Mouse (Mus musculus) midbrain, embryonic 11.5 days (tissue): Measurements from ENCODE around the gene Nfyc. TPM values are rescaled to one million over a fixed set of nuclear protein-coding genes. Genes with fewer than 3 reads are reported as not detected.

Experiments
- ATAC-seq: fragments of 200-750 bp; cut with Nextera tagmentation; 2 replicates; pipeline ENCODE4 v1.8.0; 2017; ENCODE audit warnings: moderate TSS enrichment, moderate library complexity; ENCODE audit not compliant: low FRiP score
- DNase-seq: peaks from one replicate; pipeline ENCODE4 v3.0.0; 2015; ENCODE audit warnings: low spot score; ENCODE audit errors: missing footprints
- H3K27ac ChIP-seq: fragments of 300-500 bp; sonication (generic); 2 replicates; pipeline ENCODE4 v1.5.1; 2014; ENCODE audit warnings: low read depth, low read length
- H3K27me3 ChIP-seq: fragments of 300-500 bp; sonication (generic); 2 replicates; pipeline ENCODE4 v1.6.1; 2014; ENCODE audit warnings: mild to moderate bottlenecking, low read length, moderate library complexity, mixed read lengths; ENCODE audit not compliant: control insufficient read depth, insufficient read depth
- H3K36me3 ChIP-seq: fragments of 300-500 bp; sonication (generic); 2 replicates; pipeline ENCODE4 v1.6.1; 2014; ENCODE audit warnings: mild to moderate bottlenecking, low read length, moderate library complexity, mixed read lengths; ENCODE audit not compliant: control insufficient read depth, insufficient read depth
- H3K4me1 ChIP-seq: fragments of 300-500 bp; sonication (generic); 2 replicates; pipeline ENCODE4 v1.6.1; 2014; ENCODE audit warnings: low read length; ENCODE audit not compliant: control insufficient read depth, insufficient read depth
- H3K4me2 ChIP-seq: fragments of 300-500 bp; sonication (generic); 2 replicates; pipeline ENCODE4 v1.6.1; 2014; ENCODE audit warnings: mild to moderate bottlenecking, moderate library complexity
- H3K4me3 ChIP-seq: fragments of 300-500 bp; sonication (generic); 2 replicates; pipeline ENCODE4 v1.5.1; 2014; ENCODE audit warnings: low read depth, low read length
- H3K9ac ChIP-seq: fragments of 300-500 bp; sonication (generic); 2 replicates; pipeline ENCODE4 v1.6.1; 2014; ENCODE audit warnings: low read length
- H3K9me3 ChIP-seq: fragments of 300-500 bp; sonication (generic); 2 replicates; pipeline ENCODE4 v1.6.1; 2016; ENCODE audit warnings: low read length; ENCODE audit not compliant: control insufficient read depth
- WGBS: fragments of 180-500 bp; shearing (Covaris S2); extraction: QIAGEN DNeasy Blood & Tissue Kit; methylation state at CpG from one replicate; pipeline ENCODE4 v1.1.7; 2014; 5-methylcytosine and 5-hydroxymethylcytosine counted together
- polyA plus RNA-seq: library from polyadenylated mRNA; unstranded; fragments of >200 nt; fragmentation: Nextera tagmentation; extraction: Ambion mirVana; gene quantifications from 2 replicates; pipeline ENCODE4 v1.2.1, GENCODE M21; 2014

Nfyc gene
- polyA plus RNA-seq, 1 experiment from 2014 or later = 117 TPM

DNA sequence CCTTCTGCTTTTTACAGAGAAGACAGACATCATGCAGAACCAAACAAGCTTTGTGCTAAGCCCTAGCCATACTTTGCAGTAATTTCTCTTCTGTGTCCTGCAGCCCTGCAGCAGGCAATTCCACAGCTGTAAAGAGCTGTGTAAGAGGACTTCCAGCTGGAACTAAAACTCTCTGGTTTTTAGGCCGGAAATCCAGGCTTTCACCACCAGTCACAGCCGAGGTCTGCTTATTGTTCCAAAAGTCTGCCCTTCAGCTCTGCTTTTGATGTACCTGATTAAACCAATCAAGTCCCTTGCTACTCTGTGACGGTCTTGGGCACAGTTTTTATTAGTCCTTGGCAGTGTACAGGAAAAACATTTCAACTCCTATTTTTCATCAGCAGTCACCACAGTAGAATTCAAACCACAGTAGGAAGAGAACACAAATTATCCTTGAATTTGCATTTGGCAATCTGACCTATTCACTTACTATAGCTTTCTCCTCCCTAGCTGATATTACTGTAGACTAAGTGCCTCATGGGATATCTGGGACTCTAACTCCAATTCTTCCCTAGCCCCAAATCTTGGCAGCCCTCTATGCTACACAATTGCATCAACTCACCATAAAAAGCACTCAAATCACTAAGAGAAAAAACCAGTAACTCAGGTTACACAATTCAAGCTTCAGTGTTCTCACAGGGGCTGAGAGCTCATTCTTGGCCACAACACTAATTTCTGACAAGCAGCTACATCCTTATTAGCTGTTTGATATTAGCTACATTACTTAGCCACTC, 14.2 kb downstream of the Nfyc start:
- DNase-seq = no peak
- Histone ChIP-seq H3K4me2 (no peak overlapping the region), H3K9me3 (no peaks in the 10 kb centered on the region), H3K27me3 (no peaks in the 10 kb centered on the region), H3K27ac (no peak overlapping the region), H3K4me3 (no peak overlapping the region), H3K36me3 (no peaks in the 10 kb centered on the region), H3K4me1 (peaks cover 15% of the 10 kb centered on the region), H3K9ac (no peak overlapping the region)
- no peak for ATAC-seq
- WGBS = 34% methylated on average over 3 of the region's 3 CpGs

- H3K27ac ChIP-seq = peak overlapping the region; percentile 48; the same call in 1 of the 2 replicates
- H3K9ac ChIP-seq = peak overlapping the region; percentile 69
- ATAC-seq (peak; percentile 98), DNase-seq (peak; percentile 95)
- H3K4me1 ChIP-seq = peaks cover 15% of the 10 kb centered on the region
- H3K36me3 ChIP-seq = no peaks in the 10 kb centered on the region
- no peaks in the 10 kb centered on the region for H3K9me3 ChIP-seq
- H3K4me3 ChIP-seq = peak overlapping the region; percentile 46
- H3K27me3 ChIP-seq = no peaks in the 10 kb centered on the region
- 10% methylated on average over 10 of the region's 10 CpGs for WGBS
- peak overlapping the region; percentile 60 for H3K4me2 ChIP-seq
These were observed 15.6 kb downstream of the Nfyc start for GRCm38 (mm10) chr4:120815622-120816334.

GRCm38 (mm10) chr4:120815163-120815562, 16.2 kb downstream of the Nfyc start:
- peak overlapping the region; percentile 48; the same call in 1 of the 2 replicates for H3K27ac ChIP-seq
- DNase-seq = peak; percentile 86
- H3K4me2 ChIP-seq = peak overlapping the region; percentile 60
- H3K36me3 ChIP-seq = no peaks in the 10 kb centered on the region
- peak overlapping the region; percentile 69 for H3K9ac ChIP-seq
- H3K4me3 ChIP-seq = peak overlapping the region; percentile 46
- ATAC-seq = peak; percentile 45
- no peaks in the 10 kb centered on the region for H3K27me3 ChIP-seq
- no peaks in the 10 kb centered on the region for H3K9me3 ChIP-seq
- WGBS = 20% methylated on average over 4 of the region's 4 CpGs
- peaks cover 15% of the 10 kb centered on the region for H3K4me1 ChIP-seq

DNA sequence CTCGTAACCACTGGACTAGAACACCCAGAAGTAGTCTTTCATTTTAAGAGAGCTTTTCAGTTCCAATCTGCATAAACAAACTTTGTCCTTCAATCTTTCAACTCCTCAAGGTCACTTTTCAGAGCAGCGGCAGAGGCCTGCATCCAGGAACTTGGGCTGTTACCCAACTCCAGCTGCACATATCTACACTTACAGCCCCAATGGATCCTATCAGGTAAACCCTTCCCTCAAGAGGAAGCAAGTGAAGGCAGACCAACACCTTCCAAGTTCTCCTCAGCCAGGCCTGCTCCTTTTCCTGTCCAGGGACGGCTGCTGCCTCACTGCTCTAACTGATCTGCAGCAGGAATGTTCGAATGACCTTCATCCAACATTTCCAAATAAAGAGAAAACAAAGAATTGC, 17.2 kb downstream of the Nfyc start:
- peak; percentile 87 for DNase-seq
- Histone ChIP-seq H3K36me3 (no peaks in the 10 kb centered on the region), H3K9me3 (no peaks in the 10 kb centered on the region), H3K27ac (no peak overlapping the region), H3K27me3 (no peaks in the 10 kb centered on the region), H3K9ac (peak overlapping the region; percentile 62), H3K4me2 (peak overlapping the region; percentile 60), H3K4me1 (peaks cover 15% of the 10 kb centered on the region), H3K4me3 (peak overlapping the region; percentile 46)
- WGBS = 50% methylated on average over 4 of the region's 4 CpGs
- no peak for ATAC-seq

- H3K27ac ChIP-seq = no peak overlapping the region
- peak overlapping the region; percentile 60 for H3K4me2 ChIP-seq
- H3K36me3 ChIP-seq = no peaks in the 10 kb centered on the region
- no peaks in the 10 kb centered on the region for H3K27me3 ChIP-seq
- H3K9me3 ChIP-seq = no peaks in the 10 kb centered on the region
- peak overlapping the region; percentile 62 for H3K9ac ChIP-seq
- ATAC-seq (no peak), DNase-seq (no peak)
- peak overlapping the region; percentile 46 for H3K4me3 ChIP-seq
- peaks cover 15% of the 10 kb centered on the region for H3K4me1 ChIP-seq
- 18% methylated on average over 1 of the region's 1 CpGs for WGBS
These were observed 17.6 kb downstream of the Nfyc start for GRCm38 (mm10) chr4:120813762-120814161.

DNA sequence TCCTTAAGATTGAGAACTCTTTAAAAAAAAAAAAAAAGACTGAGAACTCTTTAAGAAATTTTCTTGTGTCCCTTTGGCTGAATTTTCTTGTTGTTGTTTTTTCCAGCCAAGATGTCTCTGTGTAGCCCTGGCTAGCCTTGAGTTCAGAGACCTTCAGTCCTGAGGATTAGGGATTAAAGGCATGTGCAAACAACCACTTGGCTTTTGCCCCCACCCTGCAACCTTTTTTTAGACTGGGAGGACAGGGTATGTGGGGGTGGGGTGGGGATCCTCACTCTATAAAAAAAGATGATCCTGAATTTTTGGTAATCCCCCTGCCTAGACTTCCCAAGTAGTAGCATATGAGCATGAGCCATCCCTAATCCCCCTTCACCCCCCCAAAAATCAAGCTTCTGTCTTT, 25.6 kb downstream of the Nfyc start:
- no peak for ATAC-seq
- H3K4me1 ChIP-seq = no peaks in the 10 kb centered on the region
- no peaks in the 10 kb centered on the region for H3K27me3 ChIP-seq
- no peak overlapping the region for H3K4me3 ChIP-seq
- no peak overlapping the region for H3K4me2 ChIP-seq
- no peak overlapping the region for H3K27ac ChIP-seq
- DNase-seq = no peak
- H3K9me3 ChIP-seq = no peaks in the 10 kb centered on the region
- no peak overlapping the region for H3K9ac ChIP-seq
- H3K36me3 ChIP-seq = no peaks in the 10 kb centered on the region

- H3K27me3 ChIP-seq = no peaks in the 10 kb centered on the region
- no peaks in the 10 kb centered on the region for H3K36me3 ChIP-seq
- no peak overlapping the region for H3K4me3 ChIP-seq
- H3K4me1 ChIP-seq = no peaks in the 10 kb centered on the region
- WGBS = 35% methylated on average over 2 of the region's 2 CpGs
- ATAC-seq = no peak
- DNase-seq = no peak
- H3K27ac ChIP-seq = no peak overlapping the region
- H3K9me3 ChIP-seq = no peaks in the 10 kb centered on the region
- no peak overlapping the region for H3K4me2 ChIP-seq
- no peak overlapping the region for H3K9ac ChIP-seq
These were observed 29.9 kb downstream of the Nfyc start for GRCm38 (mm10) chr4:120801446-120801845.

- no peaks in the 10 kb centered on the region for H3K9me3 ChIP-seq
- no peak overlapping the region for H3K27ac ChIP-seq
- no peak overlapping the region for H3K4me3 ChIP-seq
- no peak for DNase-seq
- WGBS = 93% methylated on average over 3 of the region's 3 CpGs
- H3K36me3 ChIP-seq = no peaks in the 10 kb centered on the region
- no peak overlapping the region for H3K4me2 ChIP-seq
- H3K9ac ChIP-seq = no peak overlapping the region
- no peaks in the 10 kb centered on the region for H3K27me3 ChIP-seq
- no peak for ATAC-seq
- no peaks in the 10 kb centered on the region for H3K4me1 ChIP-seq
These were observed 30.7 kb downstream of the Nfyc start for GRCm38 (mm10) chr4:120800691-120801090.

DNA sequence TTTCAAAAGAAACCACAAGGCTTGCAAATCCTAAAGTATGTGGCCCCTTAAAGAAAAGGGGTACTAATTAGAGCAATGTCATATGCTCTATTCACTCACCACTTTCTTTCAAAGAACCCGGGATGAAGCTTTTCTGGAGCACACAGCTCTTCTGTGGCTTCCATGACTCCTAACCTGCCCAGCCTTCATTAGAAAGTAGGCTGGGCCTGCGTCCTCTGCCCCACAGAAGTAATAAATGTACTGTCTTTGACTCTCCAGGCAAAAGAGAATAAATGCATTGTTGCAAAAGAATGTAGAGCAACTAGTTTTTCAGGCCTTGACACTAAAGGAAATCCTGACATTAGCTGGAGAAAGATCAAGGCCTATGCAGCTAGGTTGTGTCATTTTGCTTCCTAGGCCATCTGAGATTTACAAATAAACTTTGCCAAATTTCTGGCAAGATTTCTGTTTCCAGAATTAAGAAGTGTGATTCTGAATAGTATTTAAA, 31.6 kb downstream of the Nfyc start:
- Histone ChIP-seq H3K4me3 (no peak overlapping the region), H3K4me1 (no peaks in the 10 kb centered on the region), H3K27ac (no peak overlapping the region), H3K4me2 (no peak overlapping the region), H3K9me3 (no peaks in the 10 kb centered on the region), H3K9ac (no peak overlapping the region), H3K36me3 (no peaks in the 10 kb centered on the region), H3K27me3 (no peaks in the 10 kb centered on the region)
- no peak for ATAC-seq
- no peak for DNase-seq
- 71% methylated on average over 2 of the region's 2 CpGs for WGBS
